Mouse (Mus musculus): ENCODE measurements around the gene Olfr102. TPM values are rescaled to one million over a fixed set of nuclear protein-coding genes. Genes with fewer than 3 reads are reported as not detected.

Gene Olfr102
- total and polyA plus RNA-seq, 2 experiments = not detected

GRCm38 (mm10) chr17:37283360-37283759, 33.5 kb downstream of the Olfr102 start, which contains the start of gene Olfr99:
TSS of gene Olfr99 (minus strand) at chr17:37283460.
- H3K36me3 ChIP-seq (ENCODE audit: control insufficient read depth, insufficient read depth, low read length) = no peaks in the 10 kb centered on the region
- H3K9ac ChIP-seq (ENCODE audit: low read depth, low read length) = no peak within 1 kb of the TSS
- no peak for DNase-seq (ENCODE audit: extremely low read depth, low read depth, low spot score)
- H3K79me2 ChIP-seq (ENCODE audit: control insufficient read depth, insufficient read depth, low read length) = no peaks in the 10 kb centered on the region
- no peak for TF ChIP-seq CTCF (IDR thresholded peaks at IDR 0.05; ENCODE audit: low read depth, low read length)
- TF ChIP-seq POLR2A (IDR thresholded peaks at IDR 0.05; ENCODE audit: extremely low read depth, insufficient read depth, low read length) = no peak
- H3K27ac ChIP-seq (replicated peaks; ENCODE audit: insufficient read depth, low read depth, low read length) = no peak within 1 kb of the TSS
- no peaks in the 10 kb centered on the region for H3K4me1 ChIP-seq (ENCODE audit: control insufficient read depth, insufficient read depth, low read length)
- 84% methylated on average over 1 of the region's 1 CpGs for WGBS
- H3K4me3 ChIP-seq (ENCODE audit: insufficient read depth, low read depth, low read length) = no peak within 1 kb of the TSS
- no peaks in the 10 kb centered on the region for H3K27me3 ChIP-seq (ENCODE audit: control insufficient read depth, insufficient read depth, low read length)

- H3K9ac ChIP-seq (ENCODE audit: low read depth, low read length) = no peak overlapping the region
- 91% methylated on average over 1 of the region's 1 CpGs for WGBS
- no peaks in the 10 kb centered on the region for H3K4me1 ChIP-seq (ENCODE audit: control insufficient read depth, insufficient read depth, low read length)
- no peaks in the 10 kb centered on the region for H3K36me3 ChIP-seq (ENCODE audit: control insufficient read depth, insufficient read depth, low read length)
- TF ChIP-seq POLR2A (IDR thresholded peaks at IDR 0.05; ENCODE audit: extremely low read depth, insufficient read depth, low read length) = no peak
- TF ChIP-seq CTCF (IDR thresholded peaks at IDR 0.05; ENCODE audit: low read depth, low read length) = no peak
- no peak overlapping the region for H3K27ac ChIP-seq (replicated peaks; ENCODE audit: insufficient read depth, low read depth, low read length)
- no peaks in the 10 kb centered on the region for H3K79me2 ChIP-seq (ENCODE audit: control insufficient read depth, insufficient read depth, low read length)
- H3K27me3 ChIP-seq (ENCODE audit: control insufficient read depth, insufficient read depth, low read length) = no peaks in the 10 kb centered on the region
- DNase-seq (ENCODE audit: extremely low read depth, low read depth, low spot score) = no peak
- H3K4me3 ChIP-seq (ENCODE audit: insufficient read depth, low read depth, low read length) = no peak overlapping the region
These were observed 36.5 kb downstream of the Olfr102 start for GRCm38 (mm10) chr17:37280331-37280730.

- TF ChIP-seq POLR2A (IDR thresholded peaks at IDR 0.05; ENCODE audit: extremely low read depth, insufficient read depth, low read length) (no peak), CTCF (IDR thresholded peaks at IDR 0.05; ENCODE audit: low read depth, low read length) (no peak)
- Histone ChIP-seq H3K4me1 (ENCODE audit: control insufficient read depth, insufficient read depth, low read length) (no peaks in the 10 kb centered on the region), H3K4me3 (ENCODE audit: insufficient read depth, low read depth, low read length) (no peak overlapping the region), H3K79me2 (ENCODE audit: control insufficient read depth, insufficient read depth, low read length) (no peaks in the 10 kb centered on the region), H3K27me3 (ENCODE audit: control insufficient read depth, insufficient read depth, low read length) (no peaks in the 10 kb centered on the region), H3K36me3 (ENCODE audit: control insufficient read depth, insufficient read depth, low read length) (no peaks in the 10 kb centered on the region), H3K9ac (ENCODE audit: low read depth, low read length) (no peak overlapping the region), H3K27ac (replicated peaks; ENCODE audit: insufficient read depth, low read depth, low read length) (no peak overlapping the region)
- no peak for DNase-seq (ENCODE audit: extremely low read depth, low read depth, low spot score)
These were observed 40.3 kb downstream of the Olfr102 start for GRCm38 (mm10) chr17:37276573-37276972.

- H3K36me3 ChIP-seq (ENCODE audit: control insufficient read depth, insufficient read depth, low read length) = no peaks in the 10 kb centered on the region
- no peak overlapping the region for H3K4me3 ChIP-seq (ENCODE audit: insufficient read depth, low read depth, low read length)
- H3K27me3 ChIP-seq (ENCODE audit: control insufficient read depth, insufficient read depth, low read length) = no peaks in the 10 kb centered on the region
- no peaks in the 10 kb centered on the region for H3K4me1 ChIP-seq (ENCODE audit: control insufficient read depth, insufficient read depth, low read length)
- H3K79me2 ChIP-seq (ENCODE audit: control insufficient read depth, insufficient read depth, low read length) = no peaks in the 10 kb centered on the region
- no peak overlapping the region for H3K9ac ChIP-seq (ENCODE audit: low read depth, low read length)
- H3K27ac ChIP-seq (replicated peaks; ENCODE audit: insufficient read depth, low read depth, low read length) = no peak overlapping the region
- DNase-seq (ENCODE audit: extremely low read depth, low read depth, low spot score) = peak; percentile 31
- TF ChIP-seq POLR2A (IDR thresholded peaks at IDR 0.05; ENCODE audit: extremely low read depth, insufficient read depth, low read length) (no peak), CTCF (IDR thresholded peaks at IDR 0.05; ENCODE audit: low read depth, low read length) (no peak)
- 74% methylated on average over 2 of the region's 2 CpGs for WGBS
These were observed 41.1 kb downstream of the Olfr102 start for GRCm38 (mm10) chr17:37275626-37276248.

- Histone ChIP-seq H3K4me1 (ENCODE audit: control insufficient read depth, insufficient read depth, low read length) (no peaks in the 10 kb centered on the region), H3K79me2 (ENCODE audit: control insufficient read depth, insufficient read depth, low read length) (no peaks in the 10 kb centered on the region), H3K27me3 (ENCODE audit: control insufficient read depth, insufficient read depth, low read length) (no peaks in the 10 kb centered on the region), H3K36me3 (ENCODE audit: control insufficient read depth, insufficient read depth, low read length) (no peaks in the 10 kb centered on the region), H3K4me3 (ENCODE audit: insufficient read depth, low read depth, low read length) (peak overlapping the region; percentile 80), H3K27ac (replicated peaks; ENCODE audit: insufficient read depth, low read depth, low read length) (peak overlapping the region; percentile 55), H3K9ac (ENCODE audit: low read depth, low read length) (peak overlapping the region; percentile 56)
- TF ChIP-seq CTCF (IDR thresholded peaks at IDR 0.05; ENCODE audit: low read depth, low read length) (no peak), POLR2A (IDR thresholded peaks at IDR 0.05; ENCODE audit: extremely low read depth, insufficient read depth, low read length) (no peak)
- 13% methylated on average over 8 of the region's 8 CpGs for WGBS
- DNase-seq (ENCODE audit: extremely low read depth, low read depth, low spot score) = peak; percentile 88
These were observed 46.2 kb downstream of the Olfr102 start for GRCm38 (mm10) chr17:37270702-37271092.

GRCm38 (mm10) chr17:37270058-37270701, 46.7 kb downstream of the Olfr102 start, which contains the start of gene H2-M3:
TSS of gene H2-M3 (plus strand) at chr17:37270220.
- peak within 1 kb of the TSS; percentile 55 for H3K27ac ChIP-seq (replicated peaks; ENCODE audit: insufficient read depth, low read depth, low read length)
- H3K27me3 ChIP-seq (ENCODE audit: control insufficient read depth, insufficient read depth, low read length) = no peaks in the 10 kb centered on the region
- H3K4me3 ChIP-seq (ENCODE audit: insufficient read depth, low read depth, low read length) = peak within 1 kb of the TSS; percentile 80
- peak within 1 kb of the TSS; percentile 56 for H3K9ac ChIP-seq (ENCODE audit: low read depth, low read length)
- no peaks in the 10 kb centered on the region for H3K79me2 ChIP-seq (ENCODE audit: control insufficient read depth, insufficient read depth, low read length)
- under 1% methylated on average over 26 of the region's 26 CpGs for WGBS
- peak; percentile 78 for DNase-seq (ENCODE audit: extremely low read depth, low read depth, low spot score)
- no peaks in the 10 kb centered on the region for H3K36me3 ChIP-seq (ENCODE audit: control insufficient read depth, insufficient read depth, low read length)
- no peaks in the 10 kb centered on the region for H3K4me1 ChIP-seq (ENCODE audit: control insufficient read depth, insufficient read depth, low read length)
- TF ChIP-seq POLR2A (IDR thresholded peaks at IDR 0.05; ENCODE audit: extremely low read depth, insufficient read depth, low read length) (no peak), CTCF (IDR thresholded peaks at IDR 0.05; ENCODE audit: low read depth, low read length) (no peak)

Data from liver, adult 2 months (tissue).